Mouse (Mus musculus) cerebellum, postnatal 4 days (tissue): ENCODE results near the gene Rhox3a2.
"Not testable (repeated sequence)": the region's sequence is repeated elsewhere in the genome, so short reads cannot be mapped to it uniquely, and the experiment has no call there.

ENCODE experiments used
- DNase-seq, 2 experiments: peaks; one replicate each; pipeline ENCODE4 v3.0.0; 2022; ENCODE audit warnings: low spot score in 2 of 2, mixed read lengths in 1 of 2

The Rhox3a2 gene

DNA sequence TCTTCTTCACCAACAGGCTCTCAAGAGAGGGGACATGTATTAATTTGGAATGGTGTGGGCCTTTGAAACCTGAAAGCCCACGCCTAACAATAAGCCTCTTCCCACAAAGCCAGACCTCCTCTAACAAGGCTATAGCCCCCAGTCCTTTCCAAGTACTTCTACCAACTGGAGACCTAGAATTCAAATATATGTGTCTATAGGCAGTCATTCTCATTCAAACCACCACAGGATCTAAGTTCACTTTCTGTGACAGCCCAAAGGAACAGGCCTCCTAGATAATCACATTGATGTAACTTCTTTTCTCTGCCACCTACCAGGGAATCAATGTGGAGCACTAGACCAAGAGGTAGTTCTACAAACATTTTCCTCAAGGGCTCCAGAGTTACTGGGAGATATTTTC is at the start of gene Rhox3a2:
Rhox3a2 (plus strand) TSS at position 301 of the 400 bp plus-strand sequence.
- DNase-seq, result not testable (repeated sequence)

GRCm38 (mm10) chrX:37390548-37390947 is 10.7 kb downstream of the Rhox3a2 start, which contains the start of gene Rhox4a2:
Rhox4a2 (plus strand) TSS chrX:37390848.
- DNase-seq, result not testable (repeated sequence)

- not testable (repeated sequence) for DNase-seq
These were observed 31.9 kb downstream of the Rhox3a2 start, which contains the start of gene Rhox2b for GRCm38 (mm10) chrX:37411767-37412166. Rhox2b (plus strand) TSS chrX:37412067.

GRCm38 (mm10) chrX:37432194-37432593 is 52.4 kb downstream of the Rhox3a2 start, which contains the start of gene Rhox4b:
Rhox4b (plus strand) TSS chrX:37432494.
- not testable (repeated sequence) for DNase-seq
